Mouse (Mus musculus) neural tube, embryonic 12.5 days (tissue): ENCODE results near the gene Lrr1. TPM values are rescaled to one million over a fixed set of nuclear protein-coding genes. Genes with fewer than 3 reads are reported as not detected.

Experiments used
- ATAC-seq: fragments of 200-750 bp; cut with Nextera tagmentation; 2 replicates; pipeline ENCODE4 v1.8.0; 2017; ENCODE audit warnings: low read depth, mild to moderate bottlenecking, moderate TSS enrichment, moderate library complexity; ENCODE audit not compliant: low FRiP score
- H3K27ac ChIP-seq: fragments of 300-500 bp; sonication (generic); 2 replicates; pipeline ENCODE4 v1.5.1; 2016
- H3K27me3 ChIP-seq: fragments of 300-500 bp; sonication (generic); replicated peaks from 2 replicates; pipeline ENCODE4 v1.6.1; 2016; ENCODE audit warnings: mild to moderate bottlenecking
- H3K36me3 ChIP-seq: fragments of 300-500 bp; sonication (generic); 2 replicates; pipeline ENCODE4 v1.6.1; 2016; ENCODE audit warnings: mild to moderate bottlenecking
- H3K4me1 ChIP-seq: fragments of 300-500 bp; sonication (generic); 2 replicates; pipeline ENCODE4 v1.6.1; 2016
- H3K4me2 ChIP-seq: fragments of 300-500 bp; sonication (generic); replicated peaks from 2 replicates; pipeline ENCODE4 v1.6.1; 2016; ENCODE audit warnings: mild to moderate bottlenecking
- H3K4me3 ChIP-seq: fragments of 300-500 bp; sonication (generic); 2 replicates; pipeline ENCODE4 v1.5.1; 2016
- H3K9ac ChIP-seq: fragments of 300-500 bp; sonication (generic); 2 replicates; pipeline ENCODE4 v1.6.1; 2016; ENCODE audit warnings: mild to moderate bottlenecking
- H3K9me3 ChIP-seq: fragments of 300-500 bp; sonication (generic); 2 replicates; pipeline ENCODE4 v1.6.1; 2016; ENCODE audit warnings: mild to moderate bottlenecking
- WGBS: fragments of 180-500 bp; shearing (Covaris S2); methylation state at CpG from one replicate; pipeline ENCODE4 v1.1.7; 2016; 5-methylcytosine and 5-hydroxymethylcytosine counted together
- polyA plus RNA-seq: library from polyadenylated mRNA; unstranded; fragments of >200 nt; fragmentation: Nextera tagmentation; extraction: Ambion mirVana; gene quantifications from 2 replicates; pipeline ENCODE4 v1.2.1, GENCODE M21; 2016

The Lrr1 gene
- polyA plus RNA-seq, 1 experiment from 2014 or later = 13.8 TPM

DNA sequence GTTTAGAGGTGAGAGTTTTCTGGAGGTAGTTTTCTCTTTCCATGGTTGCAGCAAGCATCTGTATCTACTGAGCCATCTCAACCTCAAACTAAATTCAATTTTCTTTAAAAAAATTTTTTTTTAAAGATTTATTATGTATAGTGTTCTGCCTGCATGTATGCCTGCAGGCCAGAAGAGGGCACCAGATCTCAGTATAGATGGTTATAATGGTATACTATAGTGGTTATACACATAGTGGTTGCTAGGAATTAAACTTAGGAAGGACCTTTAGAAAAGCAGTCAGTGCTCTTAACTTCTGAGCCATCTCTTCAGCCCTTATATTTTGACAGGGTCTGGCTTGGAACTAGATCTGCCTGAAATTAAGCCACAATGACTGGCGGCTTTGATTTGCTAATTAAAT, 21.9 kb downstream of the Lrr1 start:
- 100% methylated on average over 1 of the region's 1 CpGs for WGBS
- peaks cover 20% of the 10 kb centered on the region for H3K36me3 ChIP-seq

GRCm38 (mm10) chr12:69191396-69191795, 22.8 kb downstream of the Lrr1 start:
- WGBS = 91% methylated on average over 5 of the region's 5 CpGs
- peaks cover 20% of the 10 kb centered on the region for H3K36me3 ChIP-seq
- H3K27me3 ChIP-seq = no peaks in the 10 kb centered on the region
- H3K4me3 ChIP-seq = no peak overlapping the region
- peaks cover 16% of the 10 kb centered on the region for H3K4me1 ChIP-seq
- H3K9ac ChIP-seq = no peak overlapping the region
- no peaks in the 10 kb centered on the region for H3K9me3 ChIP-seq
- no peak overlapping the region for H3K4me2 ChIP-seq
- H3K27ac ChIP-seq = no peak overlapping the region
- ATAC-seq = no peak

More for the DNA sequence above, 21.9 kb downstream of the Lrr1 start:
- Histone ChIP-seq H3K27ac (no peak overlapping the region), H3K9ac (no peak overlapping the region), H3K9me3 (no peaks in the 10 kb centered on the region), H3K4me1 (peaks cover 10% of the 10 kb centered on the region), H3K27me3 (no peaks in the 10 kb centered on the region), H3K4me3 (no peak overlapping the region), H3K4me2 (no peak overlapping the region)
- no peak for ATAC-seq

- Histone ChIP-seq H3K9ac (no peak overlapping the region), H3K4me1 (peaks cover 10% of the 10 kb centered on the region), H3K27ac (no peak overlapping the region), H3K36me3 (peaks cover 20% of the 10 kb centered on the region), H3K9me3 (no peaks in the 10 kb centered on the region), H3K4me3 (no peak overlapping the region), H3K4me2 (no peak overlapping the region), H3K27me3 (no peaks in the 10 kb centered on the region)
- ATAC-seq = no peak
- 91% methylated on average over 2 of the region's 2 CpGs for WGBS
These were observed 24.0 kb downstream of the Lrr1 start for GRCm38 (mm10) chr12:69192637-69193036.

- under 1% methylated on average over 75 of the region's 75 CpGs for WGBS
- peak; percentile 86 for ATAC-seq
- no peaks in the 10 kb centered on the region for H3K9me3 ChIP-seq
- H3K9ac ChIP-seq = peak within 1 kb of the TSS; percentile 86
- H3K27me3 ChIP-seq = no peaks in the 10 kb centered on the region
- peaks cover 15% of the 10 kb centered on the region for H3K36me3 ChIP-seq
- H3K27ac ChIP-seq = peak within 1 kb of the TSS; percentile 81
- H3K4me3 ChIP-seq = peak within 1 kb of the TSS; percentile 89
- peak within 1 kb of the TSS; percentile 97 for H3K4me2 ChIP-seq
- H3K4me1 ChIP-seq = peaks cover 24% of the 10 kb centered on the region
These were observed 28.1 kb downstream of the Lrr1 start, which contains the start of gene Gm49383 for GRCm38 (mm10) chr12:69196444-69197377. Gm49383 (minus strand) TSS chr12:69197104.

DNA sequence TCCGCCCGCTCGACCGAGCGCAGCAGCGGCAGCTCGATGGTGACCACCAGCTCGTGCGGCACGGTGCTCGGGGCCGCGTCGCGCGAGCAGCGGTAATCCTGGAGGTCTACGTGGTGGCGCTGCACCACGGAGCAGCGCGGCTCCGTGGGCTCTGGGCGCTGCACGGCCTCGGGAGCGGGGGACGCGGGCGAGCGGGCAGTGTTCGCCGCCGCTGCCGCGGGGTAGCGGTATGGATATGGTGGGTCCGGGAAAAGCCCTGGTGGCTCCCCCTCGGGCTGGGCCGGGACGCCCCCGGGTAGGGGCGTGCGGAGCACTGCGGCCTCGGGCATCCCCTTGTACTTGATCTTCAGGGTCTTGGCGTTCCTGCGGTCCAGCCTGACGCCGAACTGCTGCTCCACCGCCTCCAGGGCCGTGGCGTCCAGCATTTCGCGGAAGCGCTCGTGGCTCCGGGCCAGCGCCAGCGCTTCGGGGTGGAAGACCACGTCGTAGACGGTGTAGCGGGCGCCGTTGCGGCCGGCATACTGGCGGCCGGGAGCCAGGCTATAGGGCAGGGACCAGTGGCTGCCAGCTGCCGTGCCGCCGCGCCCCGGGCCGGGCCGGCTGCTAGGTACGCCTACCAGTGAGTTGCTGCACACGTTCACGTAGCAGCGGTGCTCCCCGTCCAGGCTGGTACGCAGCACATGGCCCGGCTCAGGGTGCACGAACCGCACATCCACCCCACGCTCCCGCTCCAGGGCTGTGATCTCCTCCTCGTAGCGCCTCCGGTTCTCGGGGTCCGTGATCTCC, 29.0 kb downstream of the Lrr1 start:
- peak overlapping the region; percentile 97 for H3K4me2 ChIP-seq
- H3K4me1 ChIP-seq = peaks cover 24% of the 10 kb centered on the region
- peaks cover 21% of the 10 kb centered on the region for H3K36me3 ChIP-seq
- H3K9ac ChIP-seq = peak overlapping the region; percentile 86
- peak overlapping the region; percentile 89 for H3K4me3 ChIP-seq
- no peaks in the 10 kb centered on the region for H3K9me3 ChIP-seq
- peak; percentile 78 for ATAC-seq
- WGBS = under 1% methylated on average over 93 of the region's 94 CpGs
- H3K27me3 ChIP-seq = no peaks in the 10 kb centered on the region
- peak overlapping the region; percentile 81 for H3K27ac ChIP-seq

DNA sequence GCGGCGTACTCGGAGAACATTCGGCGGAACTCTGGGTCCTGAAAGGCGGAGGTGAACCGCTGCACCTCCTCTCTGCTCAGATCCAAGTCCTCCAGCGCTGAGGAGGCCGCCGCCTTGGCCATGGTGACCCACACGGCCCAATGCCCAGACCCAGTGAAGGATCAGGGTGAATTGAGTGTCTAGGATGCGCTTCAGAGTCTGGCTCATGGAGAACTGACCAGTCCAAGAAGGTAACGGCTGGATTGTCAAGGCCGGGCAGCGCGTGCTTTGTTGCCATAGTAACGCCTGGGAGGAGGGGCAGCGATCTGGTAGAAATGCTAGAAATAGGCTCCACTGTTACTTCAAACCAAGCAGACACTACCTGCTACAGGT, 29.5 kb downstream of the Lrr1 start, which contains the start of gene Dnaaf2:
TSS of gene Dnaaf2 (minus strand) at position 266 of the 372 bp plus-strand sequence.
- peak within 1 kb of the TSS; percentile 97 for H3K4me2 ChIP-seq
- peaks cover 24% of the 10 kb centered on the region for H3K4me1 ChIP-seq
- H3K27me3 ChIP-seq = no peaks in the 10 kb centered on the region
- peak within 1 kb of the TSS; percentile 86 for H3K9ac ChIP-seq
- H3K9me3 ChIP-seq = no peaks in the 10 kb centered on the region
- peak within 1 kb of the TSS; percentile 89 for H3K4me3 ChIP-seq
- peak; percentile 30 for ATAC-seq
- under 1% methylated on average over 18 of the region's 18 CpGs for WGBS
- peaks cover 21% of the 10 kb centered on the region for H3K36me3 ChIP-seq
- H3K27ac ChIP-seq = peak within 1 kb of the TSS; percentile 81

GRCm38 (mm10) chr12:69198985-69199384, 30.4 kb downstream of the Lrr1 start:
- Histone ChIP-seq H3K9ac (no peak overlapping the region), H3K4me1 (peaks cover 24% of the 10 kb centered on the region), H3K27me3 (no peaks in the 10 kb centered on the region), H3K4me2 (peak overlapping the region; percentile 97), H3K9me3 (no peaks in the 10 kb centered on the region), H3K4me3 (no peak overlapping the region), H3K27ac (no peak overlapping the region), H3K36me3 (peaks cover 21% of the 10 kb centered on the region)
- no peak for ATAC-seq

DNA sequence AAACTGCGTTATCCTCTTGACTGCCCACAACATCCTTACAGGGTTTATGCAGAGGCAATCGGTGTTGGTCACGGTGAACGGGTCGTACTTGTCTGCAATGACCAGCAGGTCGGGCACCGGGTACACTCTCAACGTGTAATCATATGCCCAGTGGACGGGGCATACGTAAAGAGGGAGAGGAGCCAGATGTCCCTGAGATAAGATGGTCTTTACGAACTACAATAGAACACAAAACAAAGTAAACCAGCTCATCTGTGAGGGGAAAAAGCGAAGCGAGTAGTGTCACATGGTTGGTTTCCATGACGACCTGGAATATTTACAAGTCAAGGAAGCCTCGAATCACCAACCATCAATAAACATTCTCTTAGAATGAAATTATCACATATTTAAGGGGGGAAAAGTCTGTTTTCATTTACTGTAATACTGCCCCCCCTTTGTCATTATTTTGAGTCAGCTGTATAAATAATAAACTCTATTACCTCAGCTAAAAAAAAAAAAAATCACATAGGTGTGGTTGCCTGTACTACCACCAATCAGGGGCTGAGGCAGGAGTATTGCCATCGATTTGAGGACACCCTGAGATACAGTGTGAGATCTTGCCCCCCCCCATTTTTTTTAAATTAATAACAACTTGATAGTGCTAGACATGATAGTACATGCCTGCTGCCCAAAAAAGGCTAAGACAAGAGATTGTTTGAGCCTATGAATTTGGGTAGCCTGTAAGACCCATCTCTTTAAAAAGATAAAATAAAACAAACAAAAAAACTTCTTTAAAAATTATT, 35.6 kb downstream of the Lrr1 start, which contains the start of gene Gm49384:
TSS of gene Gm49384 (minus strand) at position 216 of the 782 bp plus-strand sequence.
- Histone ChIP-seq H3K27ac (no peak within 1 kb of the TSS), H3K4me1 (peaks cover 1% of the 10 kb centered on the region; the same call in 1 of the 2 replicates), H3K9me3 (no peaks in the 10 kb centered on the region), H3K27me3 (no peaks in the 10 kb centered on the region), H3K36me3 (peaks cover 22% of the 10 kb centered on the region), H3K4me3 (no peak within 1 kb of the TSS), H3K9ac (no peak within 1 kb of the TSS), H3K4me2 (no peak within 1 kb of the TSS)
- WGBS = 74% methylated on average over 16 of the region's 16 CpGs
- no peak; the same call in 1 of the 2 replicates for ATAC-seq

- H3K27ac ChIP-seq = no peak overlapping the region
- WGBS = 94% methylated on average over 8 of the region's 8 CpGs
- H3K27me3 ChIP-seq = no peaks in the 10 kb centered on the region
- no peak overlapping the region for H3K9ac ChIP-seq
- no peaks in the 10 kb centered on the region for H3K9me3 ChIP-seq
- no peak overlapping the region for H3K4me3 ChIP-seq
- no peak for ATAC-seq
- H3K4me2 ChIP-seq = no peak overlapping the region
- no peaks in the 10 kb centered on the region for H3K4me1 ChIP-seq
- peaks cover 6% of the 10 kb centered on the region for H3K36me3 ChIP-seq
These were observed 38.8 kb downstream of the Lrr1 start for GRCm38 (mm10) chr12:69207396-69207795.

DNA sequence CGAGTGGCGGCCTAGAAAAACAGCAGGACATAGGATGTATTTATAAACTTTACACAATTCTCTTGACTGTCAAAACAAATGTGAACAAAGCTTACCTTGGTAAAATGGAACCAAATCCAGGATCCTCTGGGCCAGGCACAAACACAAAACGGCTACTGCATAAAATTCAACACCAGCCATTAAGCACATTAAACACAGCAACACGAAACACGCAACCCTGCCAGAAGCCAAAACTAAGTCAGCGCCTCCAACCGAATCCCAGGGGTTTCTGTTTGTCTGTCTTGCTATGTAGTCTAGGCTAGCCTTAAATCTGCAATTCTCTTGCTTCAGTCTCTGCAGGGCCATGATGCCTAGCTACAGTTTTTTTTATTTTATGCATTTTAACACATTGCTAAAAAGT, 39.3 kb downstream of the Lrr1 start:
- H3K27me3 ChIP-seq = no peaks in the 10 kb centered on the region
- no peak overlapping the region for H3K4me3 ChIP-seq
- H3K4me2 ChIP-seq = no peak overlapping the region
- H3K9me3 ChIP-seq = no peaks in the 10 kb centered on the region
- WGBS = 94% methylated on average over 7 of the region's 7 CpGs
- no peak overlapping the region for H3K27ac ChIP-seq
- H3K9ac ChIP-seq = no peak overlapping the region
- H3K36me3 ChIP-seq = peaks cover 5% of the 10 kb centered on the region
- no peak for ATAC-seq
- H3K4me1 ChIP-seq = no peaks in the 10 kb centered on the region

- H3K9me3 ChIP-seq = no peaks in the 10 kb centered on the region
- H3K9ac ChIP-seq = no peak overlapping the region
- no peak overlapping the region for H3K27ac ChIP-seq
- no peaks in the 10 kb centered on the region for H3K27me3 ChIP-seq
- no peaks in the 10 kb centered on the region for H3K4me1 ChIP-seq
- H3K4me2 ChIP-seq = no peak overlapping the region
- H3K4me3 ChIP-seq = no peak overlapping the region
- H3K36me3 ChIP-seq = peaks cover 5% of the 10 kb centered on the region
- no peak for ATAC-seq
- 88% methylated on average over 2 of the region's 2 CpGs for WGBS
These were observed 39.9 kb downstream of the Lrr1 start for GRCm38 (mm10) chr12:69208520-69208919.
